Mouse (Mus musculus): Measurements from ENCODE around the gene Hist1h4h.
"Not testable (repeated sequence)": the region's sequence is repeated elsewhere in the genome, so short reads cannot be mapped to it uniquely, and the experiment has no call there.

The Hist1h4h gene

DNA sequence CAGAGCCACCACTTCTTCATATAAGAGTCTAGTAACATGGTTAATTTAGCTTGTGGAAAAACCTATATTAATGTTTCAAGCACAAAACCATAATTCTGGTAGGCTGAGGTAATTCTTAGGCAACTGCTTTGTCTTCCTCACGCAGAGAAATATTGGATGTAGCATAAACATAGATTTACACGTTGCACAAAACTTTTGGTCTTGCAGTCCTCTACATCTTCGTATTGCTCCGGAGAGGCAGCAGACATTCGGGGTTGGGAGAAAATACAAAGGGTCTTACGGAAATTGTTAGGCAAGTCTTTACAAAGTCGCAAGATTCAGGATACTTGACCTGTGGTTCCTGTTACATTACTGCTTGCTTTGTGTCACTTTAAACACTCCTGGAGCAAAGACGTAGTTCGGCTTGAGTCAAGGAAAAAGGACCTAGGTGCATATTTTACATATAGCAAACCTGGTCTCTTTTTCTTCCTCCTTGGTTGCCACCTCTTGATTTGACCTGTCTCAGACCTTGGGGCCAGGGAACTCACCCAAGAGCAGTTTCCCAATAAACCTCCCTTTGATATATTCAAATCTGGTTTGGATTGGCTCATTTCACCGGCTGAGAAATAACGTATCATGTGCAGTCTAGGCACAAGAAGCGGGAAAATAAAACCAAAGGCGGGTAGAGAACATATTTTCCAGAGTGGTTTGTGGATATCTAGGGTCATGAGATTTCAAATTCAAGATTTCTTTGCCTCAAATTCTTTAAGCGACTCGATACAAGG lies 3.7 kb downstream of the Hist1h4h start:
- peak; percentile 84 for DNase-seq (ENCODE audit: low read depth, low spot score)

DNA sequence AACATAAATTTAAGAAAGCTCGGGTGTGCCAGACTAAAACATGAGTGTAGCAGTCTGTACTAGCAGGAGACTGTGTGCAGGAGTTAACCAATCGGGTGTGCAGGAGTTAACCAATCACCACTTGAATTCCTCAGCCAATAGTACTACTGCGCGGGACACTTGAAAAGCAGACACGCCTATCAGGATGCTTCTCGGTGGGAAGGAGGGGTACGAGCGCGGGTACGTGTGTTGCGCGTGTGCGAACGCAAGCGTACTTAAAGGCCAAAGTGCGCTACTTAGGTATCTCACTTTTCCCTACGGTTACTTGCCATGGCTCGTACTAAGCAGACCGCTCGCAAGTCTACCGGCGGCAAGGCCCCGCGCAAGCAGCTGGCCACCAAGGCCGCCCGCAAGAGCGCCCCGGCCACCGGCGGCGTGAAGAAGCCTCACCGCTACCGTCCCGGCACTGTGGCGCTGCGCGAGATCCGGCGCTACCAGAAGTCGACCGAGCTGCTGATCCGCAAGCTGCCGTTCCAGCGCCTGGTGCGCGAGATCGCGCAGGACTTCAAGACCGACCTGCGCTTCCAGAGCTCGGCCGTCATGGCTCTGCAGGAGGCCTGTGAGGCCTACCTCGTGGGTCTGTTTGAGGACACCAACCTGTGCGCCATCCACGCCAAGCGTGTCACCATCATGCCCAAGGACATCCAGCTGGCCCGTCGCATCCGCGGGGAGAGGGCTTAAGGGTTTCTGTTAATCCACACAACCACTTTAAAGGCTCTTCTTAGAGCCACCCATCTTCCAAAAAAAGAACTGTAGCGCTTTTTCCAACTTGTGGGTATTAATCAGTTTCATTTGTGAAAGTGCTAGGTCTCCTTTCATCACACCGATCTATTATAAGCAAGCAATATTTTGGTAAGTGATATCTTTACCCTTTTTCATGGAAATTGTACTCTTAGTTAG lies 4.6 kb downstream of the Hist1h4h start, which contains the start of gene Hist1h3g:
Gene Hist1h3g, plus strand, starts transcription at position 286 of the 939 bp plus-strand sequence.
- DNase-seq (ENCODE audit: low read depth, low spot score) = peak; percentile 97

DNA sequence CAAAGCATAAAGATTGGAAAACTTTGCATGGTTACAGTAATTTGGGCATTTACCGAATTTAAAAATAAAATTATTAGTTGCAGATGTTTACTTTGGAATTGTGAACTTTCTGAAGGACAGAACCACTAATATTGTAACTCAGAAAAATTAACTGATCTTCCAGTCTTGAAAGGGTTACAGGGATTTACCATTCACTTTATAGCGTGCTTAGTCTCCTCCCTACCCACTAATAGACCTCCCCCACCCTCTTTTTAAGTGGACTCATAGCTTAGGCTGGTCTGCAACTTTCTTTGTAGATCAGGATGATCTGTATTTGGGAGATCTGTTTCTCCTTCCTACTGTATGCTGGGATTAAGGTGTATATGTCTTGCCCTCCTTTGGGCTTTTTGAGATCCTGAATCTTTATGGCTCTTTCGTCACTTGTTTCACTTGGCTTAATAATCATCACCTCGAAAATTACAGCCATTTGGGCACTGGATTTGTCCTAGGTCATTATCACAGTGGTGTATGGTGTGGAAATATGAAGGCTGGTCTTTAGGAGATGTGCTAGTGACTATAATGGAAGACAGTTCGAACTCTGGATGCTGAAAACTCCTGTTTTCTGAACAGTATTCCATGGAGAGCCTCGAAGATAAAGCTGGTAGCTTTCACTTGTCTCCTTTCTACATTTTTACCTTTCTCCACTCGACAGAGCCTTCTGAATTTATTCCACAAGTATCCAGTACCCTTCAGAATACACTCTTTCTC lies 5.4 kb downstream of the Hist1h4h start:
- DNase-seq (ENCODE audit: low read depth, low spot score) = no peak

DNA sequence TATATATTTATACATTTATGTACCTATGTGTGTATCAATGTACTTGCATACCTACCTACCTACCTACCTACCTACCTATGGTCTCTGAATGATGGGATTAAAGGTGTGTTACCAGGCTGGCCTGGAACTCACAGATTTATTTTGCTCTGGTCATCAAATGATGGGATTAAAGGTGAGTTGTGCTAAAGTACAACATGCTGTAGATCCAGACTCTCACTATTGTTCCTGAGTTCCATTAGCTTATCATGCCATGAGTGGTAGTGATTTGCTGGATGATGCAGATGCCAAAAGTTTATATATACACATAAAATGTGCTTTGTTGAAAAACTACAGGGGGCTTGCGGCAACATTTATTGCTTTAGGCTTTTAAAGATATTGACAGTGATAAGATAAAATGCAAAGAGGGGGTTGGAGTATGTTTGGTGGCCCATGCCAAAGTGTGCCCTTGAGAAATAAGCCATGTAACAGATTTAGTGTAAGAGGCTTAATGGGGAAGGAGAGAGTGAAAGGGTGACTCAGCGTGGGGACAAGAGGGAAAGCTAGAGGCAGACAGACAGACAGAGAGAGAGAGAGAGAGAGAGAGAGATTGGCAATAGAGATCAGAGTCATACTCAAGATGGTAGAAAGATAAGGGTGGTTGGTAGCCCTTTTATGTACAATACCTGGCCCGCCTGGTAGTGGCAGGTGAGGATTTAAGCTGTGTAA lies 6.3 kb downstream of the Hist1h4h start:
- no peak for DNase-seq (ENCODE audit: low read depth, low spot score)

DNA sequence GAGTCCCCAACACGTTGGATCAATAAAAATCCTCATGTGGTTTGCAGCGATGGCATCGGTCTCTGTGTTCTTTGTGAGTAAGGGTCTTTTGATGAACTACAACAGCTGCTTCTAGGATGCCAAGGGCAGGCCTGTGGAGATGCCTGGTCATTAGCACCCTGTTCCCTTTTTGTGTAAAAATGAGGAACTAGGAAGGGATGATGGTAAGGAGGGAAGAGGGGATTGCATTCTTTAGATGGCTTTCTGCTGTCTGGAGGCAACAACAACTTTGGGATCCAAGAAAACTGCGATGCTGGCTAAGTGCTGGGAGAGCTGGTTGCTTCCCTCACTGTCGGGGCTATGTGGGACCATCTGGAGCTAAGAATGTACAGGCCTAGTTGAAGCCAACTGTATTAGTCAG lies 7.4 kb downstream of the Hist1h4h start:
- DNase-seq (ENCODE audit: low read depth, low spot score) = no peak

DNA sequence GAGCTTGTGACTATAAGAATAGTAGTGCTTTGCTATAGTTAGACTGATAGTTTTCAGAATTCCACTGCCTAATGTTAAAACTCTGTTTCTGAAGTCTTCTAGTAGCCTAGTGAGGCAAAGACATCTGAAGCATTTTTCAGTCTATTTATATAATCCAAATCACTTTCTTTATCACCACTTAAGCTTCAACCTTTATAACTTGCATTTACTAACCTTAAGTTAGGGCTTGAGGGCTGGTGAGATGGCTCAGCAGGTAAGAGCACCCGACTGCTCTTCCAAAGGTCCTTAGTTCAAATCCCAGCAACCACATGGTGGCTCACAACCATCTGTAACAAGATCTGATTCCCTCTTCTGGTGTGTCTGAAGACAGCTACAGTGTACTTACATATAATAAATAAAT lies 9.0 kb downstream of the Hist1h4h start:
- not testable (repeated sequence) for DNase-seq (ENCODE audit: low read depth, low spot score)

DNA sequence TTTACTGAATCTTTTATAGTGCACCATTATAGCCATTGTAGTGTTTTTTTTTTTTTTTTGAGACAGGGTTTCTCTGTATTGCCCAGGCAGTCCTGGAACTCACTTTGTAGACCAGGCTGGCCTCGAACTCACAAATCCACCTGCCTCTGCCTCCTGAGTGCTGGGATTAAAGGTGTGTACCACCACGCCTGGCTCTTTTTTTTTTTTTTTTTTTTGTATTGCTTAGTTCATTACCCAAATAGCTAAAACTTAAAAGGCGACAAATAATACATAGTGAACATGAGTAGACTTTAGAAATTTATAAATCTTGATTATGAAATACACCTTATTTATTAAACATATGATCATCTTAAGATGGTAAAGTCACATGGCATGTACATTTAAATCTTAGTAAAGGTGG lies 10.6 kb downstream of the Hist1h4h start:
- DNase-seq (ENCODE audit: low read depth, low spot score) = no peak

DNA sequence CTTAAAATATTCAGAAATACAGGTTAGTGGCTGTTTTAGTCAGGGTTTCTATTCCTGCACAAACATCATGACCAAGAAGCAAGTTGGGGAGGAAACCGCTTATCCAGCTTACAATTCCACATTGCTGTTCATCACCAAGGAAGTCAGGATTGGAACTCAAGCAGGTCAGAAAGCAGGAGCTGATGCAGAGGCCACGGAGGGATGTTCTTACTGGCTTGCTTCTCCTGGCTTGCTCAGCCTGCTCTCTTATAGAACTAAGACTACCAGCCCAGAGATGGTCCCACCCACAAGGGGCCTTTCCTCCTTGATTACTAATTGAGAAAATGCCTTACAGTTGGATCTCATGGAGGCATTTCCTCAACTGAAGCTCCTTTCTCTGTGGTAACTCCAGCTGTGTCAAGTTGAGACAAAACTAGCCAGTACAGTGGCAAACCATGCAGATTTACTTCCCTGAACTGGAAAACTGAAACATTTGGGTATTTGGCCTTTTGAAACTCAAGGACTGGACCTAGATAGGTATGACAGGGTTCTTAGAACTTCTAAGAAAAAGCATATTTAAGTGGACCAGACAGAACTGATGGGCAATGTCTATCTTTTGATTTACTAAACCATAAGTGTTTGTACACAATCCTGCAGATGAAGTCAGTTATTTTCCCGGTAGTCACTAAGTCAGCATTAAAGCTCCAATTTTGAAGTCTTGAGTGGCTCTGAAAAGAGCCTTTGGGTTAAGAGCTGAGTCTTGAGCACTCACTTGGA lies 11.6 kb downstream of the Hist1h4h start:
- DNase-seq (ENCODE audit: low read depth, low spot score) = not testable (repeated sequence)

DNA sequence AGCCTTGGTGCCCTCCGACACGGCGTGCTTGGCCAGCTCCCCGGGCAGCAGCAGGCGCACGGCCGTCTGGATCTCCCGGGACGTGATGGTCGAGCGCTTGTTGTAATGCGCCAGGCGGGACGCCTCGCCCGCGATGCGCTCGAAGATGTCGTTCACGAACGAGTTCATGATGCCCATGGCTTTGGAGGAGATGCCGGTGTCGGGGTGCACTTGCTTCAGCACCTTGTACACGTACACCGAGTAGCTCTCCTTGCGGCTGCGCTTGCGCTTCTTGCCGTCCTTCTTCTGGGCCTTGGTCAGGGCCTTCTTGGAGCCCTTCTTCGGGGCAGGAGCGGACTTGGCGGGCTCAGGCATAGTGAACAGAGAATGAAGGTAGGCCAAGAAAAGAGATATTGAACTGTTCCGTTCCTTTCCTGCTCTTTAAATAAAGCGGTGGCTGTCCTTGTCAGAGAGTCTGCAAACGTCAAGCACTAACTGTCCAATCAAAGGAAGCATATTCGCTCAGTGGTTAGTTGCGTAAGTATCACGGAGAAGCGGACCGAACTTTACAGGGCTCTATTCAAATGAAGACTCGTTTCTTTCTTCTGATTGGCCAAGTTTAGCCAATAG lies 12.3 kb downstream of the Hist1h4h start, which contains the start of gene Hist1h2bh:
Gene Hist1h2bh, minus strand, starts transcription at position 394 of the 609 bp plus-strand sequence.
- peak; percentile 95 for DNase-seq (ENCODE audit: low read depth, low spot score)

DNA sequence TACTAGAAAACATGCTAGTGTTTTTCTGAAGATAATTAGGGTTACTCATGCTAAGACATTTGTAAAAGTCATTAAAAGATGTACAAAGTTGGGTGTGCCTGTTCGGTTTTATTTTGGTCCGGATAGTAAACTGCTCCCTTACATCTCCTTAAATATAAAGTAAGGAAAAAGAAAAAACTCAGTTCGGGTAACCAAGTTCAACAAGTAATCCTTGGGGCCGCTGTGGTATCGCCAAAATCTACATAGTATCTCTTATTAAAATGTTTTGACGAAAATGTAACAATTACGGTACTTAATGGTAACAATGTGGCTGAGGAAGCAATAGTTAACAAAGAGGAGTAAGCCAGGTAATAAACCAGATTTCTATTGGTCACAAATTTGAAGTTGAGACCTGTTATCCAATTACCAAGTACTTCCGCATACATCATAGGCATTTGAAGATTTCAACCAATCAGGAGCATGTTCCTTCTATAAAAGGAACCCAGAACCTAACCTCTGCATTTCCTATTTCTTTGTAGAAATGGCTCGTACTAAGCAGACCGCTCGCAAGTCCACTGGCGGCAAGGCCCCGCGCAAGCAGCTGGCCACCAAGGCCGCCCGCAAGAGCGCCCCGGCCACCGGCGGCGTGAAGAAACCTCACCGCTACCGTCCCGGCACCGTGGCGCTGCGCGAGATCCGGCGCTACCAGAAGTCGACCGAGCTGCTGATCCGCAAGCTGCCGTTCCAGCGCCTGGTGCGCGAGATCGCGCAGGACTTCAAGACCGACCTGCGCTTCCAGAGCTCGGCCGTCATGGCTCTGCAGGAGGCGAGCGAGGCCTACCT lies 13.3 kb downstream of the Hist1h4h start, which contains the start of gene Hist1h3f:
Gene Hist1h3f, plus strand, starts transcription at position 88 of the 822 bp plus-strand sequence.
- DNase-seq (ENCODE audit: low read depth, low spot score) = peak; percentile 97

DNA sequence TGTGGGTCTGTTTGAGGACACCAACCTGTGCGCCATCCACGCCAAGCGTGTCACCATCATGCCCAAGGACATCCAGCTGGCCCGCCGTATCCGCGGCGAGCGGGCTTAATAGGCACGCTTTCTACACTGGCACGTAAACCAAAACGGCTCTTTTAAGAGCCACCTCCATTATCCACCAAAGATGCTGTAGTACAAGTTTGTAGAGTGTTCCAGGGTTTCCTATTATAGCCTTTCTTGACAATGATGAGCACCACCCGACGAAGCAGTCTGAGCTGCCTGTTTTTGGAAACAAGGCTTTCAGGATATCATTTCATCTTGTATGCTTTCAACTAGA lies 13.9 kb downstream of the Hist1h4h start:
- DNase-seq (ENCODE audit: low read depth, low spot score) = not testable (repeated sequence)

DNA sequence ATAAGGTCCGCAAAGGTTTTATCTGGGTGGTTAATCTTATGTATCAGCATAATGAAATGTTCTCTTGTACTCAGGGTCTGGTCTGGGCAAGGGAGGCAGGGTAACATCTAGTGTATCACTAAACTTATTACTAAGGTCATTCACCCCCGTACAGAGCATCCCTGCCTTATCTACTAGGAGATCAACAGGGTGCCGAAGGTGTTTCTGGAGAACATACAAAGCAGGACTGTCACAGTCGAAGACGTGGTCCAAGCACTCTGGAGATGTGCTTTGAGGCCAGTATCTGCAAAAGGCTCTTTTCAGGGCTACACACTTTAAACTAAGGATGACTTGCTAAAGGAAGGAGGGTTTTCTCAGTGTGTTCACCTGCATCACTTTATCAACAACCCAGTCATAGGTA lies 15.8 kb downstream of the Hist1h4h start:
- no peak for DNase-seq (ENCODE audit: low read depth, low spot score)

DNA sequence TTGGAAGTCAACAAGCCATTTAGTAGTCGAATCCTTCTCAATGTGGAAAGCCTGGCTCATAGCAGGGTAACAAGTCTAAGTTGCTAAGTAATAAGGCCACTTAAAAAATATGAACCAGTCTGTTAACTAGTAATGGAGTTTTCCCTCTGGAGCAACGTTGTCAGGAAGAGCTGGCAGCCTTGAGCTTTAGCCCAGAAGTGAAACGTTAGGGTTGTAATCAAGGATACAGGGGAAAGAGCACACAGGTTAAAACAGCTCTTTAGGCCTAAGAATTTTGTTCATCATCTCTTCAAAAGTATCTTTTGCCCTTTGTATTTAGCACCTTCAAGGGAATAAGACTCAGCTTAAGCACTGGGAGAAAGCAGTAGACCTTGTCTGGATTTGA lies 19.9 kb downstream of the Hist1h4h start:
- DNase-seq (ENCODE audit: low read depth, low spot score) = no peak

DNA sequence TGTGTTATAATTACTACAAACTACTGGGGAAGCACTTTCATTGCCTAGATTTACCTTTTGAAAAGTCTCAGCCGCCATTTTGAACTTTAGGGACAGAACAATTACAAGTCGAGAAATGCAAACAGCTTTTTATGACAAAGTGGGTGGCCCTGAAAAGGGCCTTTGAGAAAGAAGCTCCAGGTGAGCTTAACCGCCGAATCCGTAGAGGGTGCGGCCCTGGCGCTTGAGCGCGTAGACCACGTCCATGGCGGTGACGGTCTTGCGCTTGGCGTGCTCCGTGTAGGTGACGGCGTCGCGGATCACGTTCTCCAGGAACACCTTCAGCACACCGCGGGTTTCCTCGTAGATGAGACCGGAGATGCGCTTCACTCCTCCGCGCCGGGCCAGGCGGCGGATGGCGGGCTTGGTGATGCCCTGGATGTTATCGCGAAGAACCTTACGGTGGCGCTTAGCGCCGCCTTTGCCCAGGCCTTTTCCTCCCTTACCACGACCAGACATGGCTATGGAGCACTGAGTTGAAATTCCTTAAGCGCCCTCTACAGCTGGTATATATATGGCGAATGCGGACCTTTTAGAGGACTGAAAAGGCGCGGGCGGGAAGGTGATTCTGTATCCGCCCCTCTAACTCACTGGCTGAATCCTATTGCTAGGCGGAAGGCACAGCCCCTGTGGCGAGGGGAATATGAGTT lies 20.4 kb downstream of the Hist1h4h start, which contains the start of gene Hist1h4f:
Gene Hist1h4f, minus strand, starts transcription at position 503 of the 689 bp plus-strand sequence.
- DNase-seq (ENCODE audit: low read depth, low spot score) = peak; percentile 97

DNA sequence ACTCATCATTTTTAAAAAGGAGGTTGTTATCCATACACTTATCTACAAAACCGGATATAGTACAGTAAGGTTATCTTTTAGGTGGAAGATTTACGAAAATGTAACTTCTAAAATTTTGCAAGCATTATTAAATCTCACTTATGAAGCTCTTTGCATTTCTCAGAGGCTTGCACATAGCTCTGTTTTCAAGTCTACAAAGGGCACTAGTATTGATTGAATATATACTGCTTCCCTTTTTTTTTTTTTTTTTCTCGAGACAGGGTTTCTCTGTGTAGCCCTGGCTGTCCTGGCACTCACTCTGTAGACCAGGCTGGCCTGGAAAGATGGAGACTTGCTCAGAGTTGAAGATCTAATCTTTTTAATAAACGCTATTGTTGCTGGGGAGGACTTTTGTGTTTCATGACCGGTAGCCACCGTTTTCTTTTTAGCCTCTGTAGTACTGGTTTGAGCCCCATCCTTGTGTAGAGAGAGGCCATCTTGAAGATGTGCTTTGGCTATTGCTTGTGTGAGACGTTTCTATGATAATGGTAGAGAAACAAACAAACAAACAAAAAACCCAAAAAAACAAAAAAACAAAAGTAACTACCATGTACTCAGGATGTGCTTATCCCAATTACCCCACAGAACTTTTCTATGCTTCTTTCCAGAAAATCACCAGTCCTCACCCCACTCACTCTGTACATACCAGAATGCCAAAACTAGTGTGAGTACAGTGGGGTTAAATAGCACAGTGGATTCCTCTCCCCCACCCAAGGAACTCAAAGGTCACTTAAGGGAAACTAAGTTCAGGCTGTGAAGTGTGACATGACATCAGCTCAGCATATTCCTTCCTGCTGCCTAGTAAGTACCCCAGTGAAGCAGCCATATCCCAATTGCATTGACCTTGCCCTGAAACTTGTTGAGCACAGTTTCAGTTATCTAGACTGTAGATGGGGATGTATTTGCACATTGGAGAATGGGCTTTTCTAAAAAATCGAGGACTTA lies 21.4 kb downstream of the Hist1h4h start:
- DNase-seq (ENCODE audit: low read depth, low spot score) = no peak

DNA sequence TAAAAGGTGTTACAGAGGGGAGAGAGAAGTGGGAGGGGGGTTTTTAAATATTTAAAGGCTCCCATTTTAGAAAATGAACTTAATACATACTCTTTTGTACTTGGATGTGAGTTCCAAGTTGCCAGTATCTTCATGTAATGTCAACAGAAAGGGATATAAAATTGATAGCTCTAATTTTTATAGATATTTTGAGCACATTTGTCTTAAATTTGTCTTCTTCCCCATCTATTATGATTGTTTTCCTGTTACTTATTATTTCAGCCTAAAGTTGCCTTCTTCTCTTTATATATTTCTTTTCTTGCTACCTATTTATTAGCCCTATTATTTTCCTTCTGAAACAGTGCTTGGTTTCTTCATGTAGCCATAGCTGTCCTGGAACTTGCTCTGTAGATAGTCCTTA lies 22.1 kb downstream of the Hist1h4h start, which contains the start of gene Hist1h1d:
Gene Hist1h1d, plus strand, starts transcription at position 301 of the 400 bp plus-strand sequence.
- no peak for DNase-seq (ENCODE audit: low read depth, low spot score)

DNA sequence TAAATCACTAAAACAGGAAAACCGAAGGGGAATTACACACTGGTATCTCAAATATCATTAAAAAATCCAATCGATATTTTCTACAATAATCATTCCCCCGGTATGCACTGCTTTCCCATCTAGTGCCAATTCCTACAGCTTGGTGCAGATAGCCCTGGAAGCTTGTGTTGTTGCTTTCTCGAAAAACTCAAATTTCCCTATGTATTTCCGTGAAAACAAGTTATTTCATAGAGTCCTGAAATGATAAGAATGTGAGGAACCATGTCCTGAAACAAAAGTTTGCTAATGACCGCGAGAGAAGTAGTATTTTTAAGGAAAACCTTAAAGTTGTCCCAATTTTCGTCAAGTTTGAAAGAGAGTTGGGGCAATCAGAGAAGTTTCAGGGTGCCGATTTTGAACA lies 23.5 kb downstream of the Hist1h4h start:
- no peak for DNase-seq (ENCODE audit: low read depth, low spot score)

All from forelimb bud, embryonic 11.5 days (tissue).